Mouse (Mus musculus): ENCODE measurements at regions not wholly inside any gene's neighbourhood (a gene's known extent, or its start where the extent isn't known, plus 50 kb on each side); places are given as distances from the start of the nearest gene placed in this dataset.

- H3K27me3 ChIP-seq (ENCODE audit: control insufficient read depth in 1 of 2, insufficient read depth in 2 of 2, low read length in 2 of 2): no peaks in the 10 kb centered on the region
- H3K79me2 ChIP-seq (ENCODE audit: control insufficient read depth, insufficient read depth, low read length, poor library complexity): no peaks in the 10 kb centered on the region
- H3K4me1 ChIP-seq (ENCODE audit: control insufficient read depth in 1 of 2, insufficient read depth in 2 of 2, low read length in 2 of 2): no peaks in the 10 kb centered on the region
- H3K9ac ChIP-seq (ENCODE audit: control insufficient read depth, low read depth, low read length, poor library complexity, severe bottlenecking): no peak overlapping the region
- no peak overlapping the region for H3K4me3 ChIP-seq (ENCODE audit: control insufficient read depth in 1 of 2, insufficient read depth in 1 of 2, low read depth in 2 of 2, low read length in 2 of 2)
- TF ChIP-seq TBP (IDR thresholded peaks at IDR 0.05; ENCODE audit: low read depth, low read length): no peak
- TF ChIP-seq MYB (IDR thresholded peaks at IDR 0.05; ENCODE audit: low read depth, low read length): no peak
- TF ChIP-seq NRF1 (IDR thresholded peaks at IDR 0.05; ENCODE audit: insufficient read depth, low read depth, low read length, poor library complexity, severe bottlenecking): no peak
- TF ChIP-seq ZNF384 (IDR thresholded peaks at IDR 0.05; ENCODE audit: low read depth, low read length): no peak
- TF ChIP-seq JUND (IDR thresholded peaks at IDR 0.05; ENCODE audit: low read depth, low read length): no peak
- no peak for TF ChIP-seq E2F4 (IDR thresholded peaks at IDR 0.05; ENCODE audit: borderline replicate concordance, low read depth, low read length)
- no peak for TF ChIP-seq POLR2AphosphoS2 (IDR thresholded peaks at IDR 0.05; ENCODE audit: low read length)
- TF ChIP-seq USF1 (IDR thresholded peaks at IDR 0.05; ENCODE audit: low read depth, low read length): no peak
- TF ChIP-seq ZC3H11A (IDR thresholded peaks at IDR 0.05; ENCODE audit: low read depth, low read length): no peak
- no peak for TF ChIP-seq ZKSCAN1 (IDR thresholded peaks at IDR 0.05; ENCODE audit: low read depth, low read length)
- TF ChIP-seq CHD2 (IDR thresholded peaks at IDR 0.05; ENCODE audit: low read length): no peak
- no peak for TF ChIP-seq UBTF (IDR thresholded peaks at IDR 0.05; ENCODE audit: borderline replicate concordance, insufficient read depth, low read depth, low read length)
- no peak for TF ChIP-seq MXI1 (IDR thresholded peaks at IDR 0.05; ENCODE audit: low read depth, low read length)
- TF ChIP-seq BHLHE40 (IDR thresholded peaks at IDR 0.05; ENCODE audit: borderline replicate concordance, low read depth, low read length): no peak
- no peak for TF ChIP-seq SMC3 (IDR thresholded peaks at IDR 0.05; ENCODE audit: low read depth, low read length)
- TF ChIP-seq EP300 (IDR thresholded peaks at IDR 0.05; ENCODE audit: low read depth in 1 of 2, low read length in 2 of 2): no peak
- TF ChIP-seq GABPA (IDR thresholded peaks at IDR 0.05; ENCODE audit: low read depth, low read length): no peak
- no peak for TF ChIP-seq POLR2AphosphoS5 (IDR thresholded peaks at IDR 0.05; ENCODE audit: borderline replicate concordance, low read depth, low read length)
- no peak for TF ChIP-seq CTCF (IDR thresholded peaks at IDR 0.05 in 2 of 3, conservative IDR thresholded peaks at IDR 0.05 in 1 of 3; ENCODE audit: control insufficient read depth in 1 of 3, insufficient read depth in 1 of 3, low read depth in 2 of 3, low read length in 3 of 3, poor library complexity in 1 of 3, severe bottlenecking in 1 of 3)
- H3K9me3 ChIP-seq (replicated peaks; ENCODE audit: insufficient read depth, low read length): no peaks in the 10 kb centered on the region
- H3K27ac ChIP-seq (ENCODE audit: control insufficient read depth, low read depth, low read length): no peak overlapping the region
- no peak for DNase-seq (ENCODE audit: low read depth, low spot score)
- H3K36me3 ChIP-seq (ENCODE audit: control insufficient read depth in 1 of 2, insufficient read depth in 2 of 2, low read length in 2 of 2): no peaks in the 10 kb centered on the region
Measured at GRCm38 (mm10) chr5:78075203-78075602, 667.4 kb upstream of the Igfbp7 start.

- DNase-seq (ENCODE audit: low read depth, low spot score): no peak
- no peaks in the 10 kb centered on the region for H3K79me2 ChIP-seq (ENCODE audit: control insufficient read depth, insufficient read depth, low read length, poor library complexity)
- H3K36me3 ChIP-seq (ENCODE audit: control insufficient read depth in 1 of 2, insufficient read depth in 2 of 2, low read length in 2 of 2): no peaks in the 10 kb centered on the region
- no peak overlapping the region for H3K9ac ChIP-seq (ENCODE audit: control insufficient read depth, low read depth, low read length, poor library complexity, severe bottlenecking)
- no peaks in the 10 kb centered on the region for H3K27me3 ChIP-seq (ENCODE audit: control insufficient read depth in 1 of 2, insufficient read depth in 2 of 2, low read length in 2 of 2)
- no peaks in the 10 kb centered on the region for H3K9me3 ChIP-seq (replicated peaks; ENCODE audit: insufficient read depth, low read length)
- H3K4me3 ChIP-seq (ENCODE audit: control insufficient read depth in 1 of 2, insufficient read depth in 1 of 2, low read depth in 2 of 2, low read length in 2 of 2): no peak overlapping the region
- H3K27ac ChIP-seq (ENCODE audit: control insufficient read depth, low read depth, low read length): no peak overlapping the region
- H3K4me1 ChIP-seq (ENCODE audit: control insufficient read depth in 1 of 2, insufficient read depth in 2 of 2, low read length in 2 of 2): no peaks in the 10 kb centered on the region
- TF ChIP-seq NELFE (IDR thresholded peaks at IDR 0.05; ENCODE audit: low read depth, low read length) (no peak), RCOR1 (IDR thresholded peaks at IDR 0.05; ENCODE audit: low read depth, low read length) (no peak), BHLHE40 (IDR thresholded peaks at IDR 0.05; ENCODE audit: borderline replicate concordance, low read depth, low read length) (no peak), HCFC1 (IDR thresholded peaks at IDR 0.05; ENCODE audit: low read depth, low read length) (no peak), KAT2A (conservative IDR thresholded peaks at IDR 0.05; ENCODE audit: low read depth, low read length) (no peak), RAD21 (IDR thresholded peaks at IDR 0.05; ENCODE audit: low read depth, low read length) (no peak), GATA1 (IDR thresholded peaks at IDR 0.05; ENCODE audit: low read depth, low read length) (no peak), NRF1 (IDR thresholded peaks at IDR 0.05; ENCODE audit: insufficient read depth, low read depth, low read length, poor library complexity, severe bottlenecking) (no peak), SIN3A (IDR thresholded peaks at IDR 0.05; ENCODE audit: low read length) (no peak), ZKSCAN1 (IDR thresholded peaks at IDR 0.05; ENCODE audit: low read depth, low read length) (no peak), TCF12 (IDR thresholded peaks at IDR 0.05; ENCODE audit: low read depth, low read length) (no peak), TAL1 (IDR thresholded peaks at IDR 0.05; ENCODE audit: low read length) (no peak), POLR2AphosphoS2 (IDR thresholded peaks at IDR 0.05; ENCODE audit: low read length) (no peak), MAX (IDR thresholded peaks at IDR 0.05; ENCODE audit: low read length) (no peak), MEF2A (IDR thresholded peaks at IDR 0.05; ENCODE audit: extremely low read depth, insufficient replicate concordance, low read depth, low read length, poor library complexity, severe bottlenecking) (no peak), ZNF384 (IDR thresholded peaks at IDR 0.05; ENCODE audit: low read depth, low read length) (no peak), USF2 (IDR thresholded peaks at IDR 0.05; ENCODE audit: borderline replicate concordance in 1 of 2, insufficient read depth in 1 of 2, low read depth in 1 of 2, low read length in 2 of 2) (no peak)
Measured at GRCm38 (mm10) chr5:78032554-78033250, 624.9 kb upstream of the Igfbp7 start.

Data from MEL (cell line).